Comparison of ENCODE assay signal across 19 mouse cellular contexts in the genomic region with DNA sequence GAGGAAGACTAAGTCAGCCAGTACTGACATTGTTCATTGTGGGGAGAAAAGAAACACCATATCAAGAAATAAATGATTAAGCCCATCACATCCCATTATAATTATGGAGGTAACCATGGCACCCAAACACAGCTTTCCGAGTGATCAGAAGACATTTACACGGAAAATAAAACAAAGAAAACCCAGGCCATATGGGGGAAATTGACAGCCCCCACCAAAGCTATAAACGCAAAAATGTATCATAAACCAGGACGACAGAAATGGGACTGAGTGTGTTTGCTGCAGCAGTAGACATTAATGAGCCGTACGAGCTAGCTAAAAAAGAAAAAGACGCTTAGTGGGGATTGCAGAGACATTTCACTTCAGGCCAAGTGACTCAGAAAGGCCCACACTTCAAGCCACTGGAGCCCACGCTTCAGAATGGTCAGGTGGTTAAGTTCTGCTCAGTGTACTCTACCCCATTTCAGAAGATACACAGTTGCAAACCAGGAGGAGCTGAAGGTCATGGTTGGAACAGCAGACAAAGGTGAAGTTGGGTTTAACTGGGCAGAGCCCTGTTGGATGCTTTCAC.
"Had no signal": no experiment of that assay in that cellular context is flagged by ENCODE, and none has a peak within 500 bp of the region (broad histone marks: within the 10 kb centered on the region; RNA-seq: fewer than 3 reads in every experiment).

No protein-coding gene starts in this region.

- H3K27me3 ChIP-seq: limb, embryonic 12.5 days; limb, embryonic 15.5 days; midbrain, embryonic 12.5 days; midbrain, embryonic 15.5 days; neural tube, embryonic 13.5 days had no signal

- ATAC-seq: inflammation-experienced regulatory T-cells, adult 6 months; intestine, embryonic 16.5 days; liver, postnatal 0 days; lung, postnatal 0 days; midbrain, embryonic 15.5 days had no signal

- H3K4me1 ChIP-seq: limb, embryonic 12.5 days; limb, embryonic 15.5 days; midbrain, embryonic 12.5 days; midbrain, embryonic 15.5 days; neural tube, embryonic 13.5 days had no signal

- H3K4me2 ChIP-seq: limb, embryonic 12.5 days; limb, embryonic 15.5 days; liver, embryonic 11.5 days; lung, embryonic 14.5 days; midbrain, embryonic 12.5 days; midbrain, embryonic 15.5 days; neural tube, embryonic 13.5 days had no signal

- H3K27ac ChIP-seq: limb, embryonic 12.5 days; limb, embryonic 15.5 days; liver, embryonic 14.5 days; macrophage; midbrain, embryonic 12.5 days; midbrain, embryonic 15.5 days; neural tube, embryonic 13.5 days had no signal

- H3K36me3 ChIP-seq: limb, embryonic 12.5 days; limb, embryonic 15.5 days; midbrain, embryonic 15.5 days had no signal

- H3K4me3 ChIP-seq: limb, embryonic 12.5 days; limb, embryonic 15.5 days; midbrain, embryonic 12.5 days; midbrain, embryonic 15.5 days; neural tube, embryonic 13.5 days had no signal

- DNase-seq: kidney, adult 18-20 months; kidney, adult 9 months; kidney, postnatal 14 days; kidney, postnatal 4 days; left cerebral cortex, postnatal 4 days; liver, postnatal 0 days; lung, embryonic 14.5 days; thymus, postnatal 25 days had no signal

- H3K9ac ChIP-seq: limb, embryonic 12.5 days; limb, embryonic 15.5 days; liver, embryonic 14.5 days; liver, postnatal 0 days; lung, embryonic 14.5 days; midbrain, embryonic 12.5 days; midbrain, embryonic 15.5 days; neural tube, embryonic 13.5 days had no signal
